Mouse (Mus musculus): ENCODE data around the gene Tbc1d15. TPM values are rescaled to one million over a fixed set of nuclear protein-coding genes. Genes with fewer than 3 reads are reported as not detected.

Gene Tbc1d15
- total and polyA plus RNA-seq, 3 experiments = 9.4 to 46.4 TPM; not detected in 1

GRCm38 (mm10) chr10:115290671-115291070 is 39.4 kb upstream of the Tbc1d15 start:
- TF ChIP-seq JUND (IDR thresholded peaks at IDR 0.05; ENCODE audit: low read depth, low read length) (no peak), TBP (IDR thresholded peaks at IDR 0.05; ENCODE audit: low read depth, low read length) (no peak), HCFC1 (IDR thresholded peaks at IDR 0.05; ENCODE audit: low read depth, low read length) (no peak), SIN3A (IDR thresholded peaks at IDR 0.05; ENCODE audit: low read length) (no peak), CTCF (IDR thresholded peaks at IDR 0.05 in 2 of 3, conservative IDR thresholded peaks at IDR 0.05 in 1 of 3; ENCODE audit: control insufficient read depth in 1 of 3, insufficient read depth in 1 of 3, low read depth in 2 of 3, low read length in 3 of 3, poor library complexity in 1 of 3, severe bottlenecking in 1 of 3) (no peak), NELFE (IDR thresholded peaks at IDR 0.05; ENCODE audit: low read depth, low read length) (no peak), GATA1 (IDR thresholded peaks at IDR 0.05; ENCODE audit: low read depth, low read length) (no peak), MYB (IDR thresholded peaks at IDR 0.05; ENCODE audit: low read depth, low read length) (no peak), CHD2 (IDR thresholded peaks at IDR 0.05; ENCODE audit: low read length) (no peak), SMC3 (IDR thresholded peaks at IDR 0.05; ENCODE audit: low read depth, low read length) (no peak), UBTF (IDR thresholded peaks at IDR 0.05; ENCODE audit: borderline replicate concordance, insufficient read depth, low read depth, low read length) (no peak), MAFK (IDR thresholded peaks at IDR 0.05; ENCODE audit: borderline replicate concordance, low read depth, low read length) (no peak), RCOR1 (IDR thresholded peaks at IDR 0.05; ENCODE audit: low read depth, low read length) (no peak), EP300 (IDR thresholded peaks at IDR 0.05; ENCODE audit: low read depth in 1 of 2, low read length in 2 of 2) (no peak), CHD1 (IDR thresholded peaks at IDR 0.05; ENCODE audit: low read depth, low read length) (no peak), MXI1 (IDR thresholded peaks at IDR 0.05; ENCODE audit: low read depth, low read length) (no peak), NRF1 (IDR thresholded peaks at IDR 0.05; ENCODE audit: insufficient read depth, low read depth, low read length, poor library complexity, severe bottlenecking) (no peak), GABPA (IDR thresholded peaks at IDR 0.05; ENCODE audit: low read depth, low read length) (no peak), TCF12 (IDR thresholded peaks at IDR 0.05; ENCODE audit: low read depth, low read length) (no peak), ZNF384 (IDR thresholded peaks at IDR 0.05; ENCODE audit: low read depth, low read length) (no peak)
- Histone ChIP-seq H3K4me3 (ENCODE audit: control insufficient read depth in 1 of 2, insufficient read depth in 1 of 2, low read depth in 2 of 2, low read length in 2 of 2) (no peak overlapping the region), H3K27ac (ENCODE audit: control insufficient read depth, low read depth, low read length) (no peak overlapping the region), H3K4me1 (ENCODE audit: control insufficient read depth in 1 of 2, insufficient read depth in 2 of 2, low read length in 2 of 2) (no peaks in the 10 kb centered on the region), H3K9ac (ENCODE audit: control insufficient read depth, low read depth, low read length, poor library complexity, severe bottlenecking) (no peak overlapping the region), H3K36me3 (ENCODE audit: control insufficient read depth in 1 of 2, insufficient read depth in 2 of 2, low read length in 2 of 2) (peaks cover 0 to 14% of the 10 kb centered on the region in 2 experiments; a peak in 2 of 4 replicates), H3K79me2 (ENCODE audit: control insufficient read depth, insufficient read depth, low read length, poor library complexity) (no peaks in the 10 kb centered on the region), H3K9me3 (replicated peaks; ENCODE audit: insufficient read depth, low read length) (no peaks in the 10 kb centered on the region), H3K27me3 (ENCODE audit: control insufficient read depth in 1 of 2, insufficient read depth in 2 of 2, low read length in 2 of 2) (no peaks in the 10 kb centered on the region)
- no peak for DNase-seq (ENCODE audit: low read depth, low spot score)

- Histone ChIP-seq H3K79me2 (ENCODE audit: control insufficient read depth, insufficient read depth, low read length, poor library complexity) (no peaks in the 10 kb centered on the region), H3K9me3 (replicated peaks; ENCODE audit: insufficient read depth, low read length) (no peaks in the 10 kb centered on the region), H3K4me1 (ENCODE audit: control insufficient read depth in 1 of 2, insufficient read depth in 2 of 2, low read length in 2 of 2) (no peaks in the 10 kb centered on the region), H3K27ac (ENCODE audit: control insufficient read depth, low read depth, low read length) (no peak overlapping the region), H3K27me3 (ENCODE audit: control insufficient read depth in 1 of 2, insufficient read depth in 2 of 2, low read length in 2 of 2) (no peaks in the 10 kb centered on the region), H3K36me3 (ENCODE audit: control insufficient read depth in 1 of 2, insufficient read depth in 2 of 2, low read length in 2 of 2) (peaks cover 0 to 10% of the 10 kb centered on the region in 2 experiments; a peak in 1 of 4 replicates), H3K9ac (ENCODE audit: control insufficient read depth, low read depth, low read length, poor library complexity, severe bottlenecking) (no peak overlapping the region), H3K4me3 (ENCODE audit: control insufficient read depth in 1 of 2, insufficient read depth in 1 of 2, low read depth in 2 of 2, low read length in 2 of 2) (no peak overlapping the region)
- DNase-seq (ENCODE audit: low read depth, low spot score) = no peak
- TF ChIP-seq TCF12 (IDR thresholded peaks at IDR 0.05; ENCODE audit: low read depth, low read length) (no peak), USF1 (IDR thresholded peaks at IDR 0.05; ENCODE audit: low read depth, low read length) (no peak), ETS1 (IDR thresholded peaks at IDR 0.05; ENCODE audit: low read depth, low read length) (no peak), CHD1 (IDR thresholded peaks at IDR 0.05; ENCODE audit: low read depth, low read length) (no peak), CTCF (IDR thresholded peaks at IDR 0.05 in 2 of 3, conservative IDR thresholded peaks at IDR 0.05 in 1 of 3; ENCODE audit: control insufficient read depth in 1 of 3, insufficient read depth in 1 of 3, low read depth in 2 of 3, low read length in 3 of 3, poor library complexity in 1 of 3, severe bottlenecking in 1 of 3) (no peak), USF2 (IDR thresholded peaks at IDR 0.05; ENCODE audit: borderline replicate concordance in 1 of 2, insufficient read depth in 1 of 2, low read depth in 1 of 2, low read length in 2 of 2) (no peak), NELFE (IDR thresholded peaks at IDR 0.05; ENCODE audit: low read depth, low read length) (no peak), GATA1 (IDR thresholded peaks at IDR 0.05; ENCODE audit: low read depth, low read length) (no peak), ZNF384 (IDR thresholded peaks at IDR 0.05; ENCODE audit: low read depth, low read length) (no peak), HCFC1 (IDR thresholded peaks at IDR 0.05; ENCODE audit: low read depth, low read length) (no peak), RAD21 (IDR thresholded peaks at IDR 0.05; ENCODE audit: low read depth, low read length) (no peak), KAT2A (conservative IDR thresholded peaks at IDR 0.05; ENCODE audit: low read depth, low read length) (no peak), ZMIZ1 (IDR thresholded peaks at IDR 0.05; ENCODE audit: low read depth, low read length) (no peak), UBTF (IDR thresholded peaks at IDR 0.05; ENCODE audit: borderline replicate concordance, insufficient read depth, low read depth, low read length) (no peak), MAFK (IDR thresholded peaks at IDR 0.05; ENCODE audit: borderline replicate concordance, low read depth, low read length) (no peak), POLR2AphosphoS5 (IDR thresholded peaks at IDR 0.05; ENCODE audit: borderline replicate concordance, low read depth, low read length) (no peak), JUND (IDR thresholded peaks at IDR 0.05; ENCODE audit: low read depth, low read length) (no peak)
Observed at GRCm38 (mm10) chr10:115288856-115289255, 37.6 kb upstream of the Tbc1d15 start.

All from MEL (cell line).